Mouse (Mus musculus) urinary bladder, postnatal 36 days (tissue): Measurements from ENCODE around the gene Sae1.
A peak's percentile ranks its signal among the peaks of the same experiment; 100 is the strongest.
"Not testable (repeated sequence)": the region's sequence is repeated elsewhere in the genome, so short reads cannot be mapped to it uniquely, and the experiment has no call there.

Experiments
- DNase-seq, 2 experiments: peaks; one replicate each; pipeline ENCODE4 v3.0.0; 2022; ENCODE audit warnings: low spot score in 2 of 2, mixed read lengths in 1 of 2

The Sae1 gene

GRCm38 (mm10) chr7:16402968-16403948 lies 15.7 kb upstream of the Sae1 start:
- peak in 1 of 2 experiments; percentile 35 for DNase-seq

DNA sequence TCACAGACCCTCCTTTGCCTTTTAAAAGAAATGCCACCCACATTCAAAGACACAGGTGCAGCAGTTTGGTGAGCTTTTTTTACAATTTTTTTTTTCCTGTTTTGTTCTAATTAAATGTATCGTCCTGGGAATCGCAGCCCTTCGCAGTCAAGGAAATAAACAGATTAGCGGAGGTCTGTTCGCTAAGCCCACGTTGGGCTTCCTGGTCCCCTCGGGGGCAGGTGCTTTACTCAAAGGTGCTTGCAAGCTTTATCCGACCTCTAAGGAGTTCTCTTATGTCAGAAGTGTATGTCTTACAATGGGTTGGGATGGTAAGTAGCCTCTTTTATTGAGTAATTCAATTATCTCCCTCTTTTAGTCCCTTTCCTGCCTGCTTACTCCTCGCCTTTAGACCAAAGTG lies 14.8 kb upstream of the Sae1 start:
- DNase-seq, result no peak

DNA sequence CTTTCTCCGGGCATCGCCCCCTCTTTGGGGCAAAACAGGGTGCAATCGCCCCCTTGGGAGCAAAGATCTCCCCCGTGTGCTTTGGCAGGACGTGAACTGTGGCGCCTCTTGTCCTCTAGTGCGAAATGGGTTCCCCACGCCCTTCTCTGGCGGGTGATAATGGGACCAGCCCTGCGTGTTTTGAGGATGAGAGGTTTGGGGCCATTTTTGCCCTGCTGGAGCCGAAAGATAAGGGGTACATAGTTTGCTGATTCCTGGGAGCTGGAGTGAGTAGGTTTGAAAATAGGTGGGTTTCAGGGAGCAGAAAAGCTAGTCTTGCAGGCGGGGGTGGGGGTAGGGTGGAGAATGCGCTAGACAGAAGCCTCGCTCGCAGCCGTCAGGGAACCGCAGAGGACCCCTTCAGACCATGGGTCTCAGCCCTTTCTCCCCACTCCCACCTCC lies 14.4 kb upstream of the Sae1 start:
- peak in 1 of 2 experiments; percentile 55 for DNase-seq

GRCm38 (mm10) chr7:16400689-16401611 lies 13.3 kb upstream of the Sae1 start, which contains the start of gene Zc3h4:
TSS of gene Zc3h4 (plus strand) at chr7:16400910.
- DNase-seq, result peak; percentile 88 to 89

- DNase-seq, result peak; percentile 95 to 97
These were observed 12.4 kb upstream of the Sae1 start for GRCm38 (mm10) chr7:16399820-16400688.

DNA sequence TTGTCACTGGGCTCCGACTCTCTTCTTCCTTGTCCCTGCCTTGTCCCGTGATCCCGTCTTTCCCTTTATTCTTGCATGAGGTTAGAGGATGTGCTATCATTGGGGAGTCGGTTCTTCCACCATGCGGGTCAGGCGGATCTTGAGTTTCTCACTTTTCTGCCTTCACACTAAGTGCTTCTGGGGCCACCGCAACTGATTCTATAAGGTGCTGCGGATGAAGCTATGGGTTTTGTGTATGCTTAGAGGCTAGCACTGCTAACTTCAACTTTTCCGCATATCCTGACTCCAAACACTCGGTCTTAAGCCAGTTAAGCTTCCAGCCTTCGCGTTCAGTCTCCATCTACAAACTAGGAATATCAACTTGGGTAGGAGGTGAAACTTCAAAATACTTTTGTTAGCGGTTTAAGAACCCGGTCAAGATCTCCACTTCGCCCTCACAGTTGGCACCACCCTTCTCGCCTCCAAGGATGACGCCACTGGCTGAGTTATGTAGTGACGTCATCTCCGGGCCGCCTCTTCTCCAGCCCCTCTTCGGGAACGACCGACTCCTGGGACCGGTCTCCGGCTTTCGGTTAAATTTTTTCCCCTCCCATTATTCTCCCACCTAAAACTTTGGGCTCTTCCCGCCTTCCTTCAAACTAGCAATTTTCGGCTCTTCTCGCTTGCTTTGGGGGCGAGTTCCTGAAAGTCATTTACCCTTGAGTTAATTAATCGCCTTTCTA lies 11.7 kb upstream of the Sae1 start:
- DNase-seq, result peak; percentile 88 to 90

GRCm38 (mm10) chr7:16398387-16399050 lies 10.9 kb upstream of the Sae1 start:
- no peak for DNase-seq

DNA sequence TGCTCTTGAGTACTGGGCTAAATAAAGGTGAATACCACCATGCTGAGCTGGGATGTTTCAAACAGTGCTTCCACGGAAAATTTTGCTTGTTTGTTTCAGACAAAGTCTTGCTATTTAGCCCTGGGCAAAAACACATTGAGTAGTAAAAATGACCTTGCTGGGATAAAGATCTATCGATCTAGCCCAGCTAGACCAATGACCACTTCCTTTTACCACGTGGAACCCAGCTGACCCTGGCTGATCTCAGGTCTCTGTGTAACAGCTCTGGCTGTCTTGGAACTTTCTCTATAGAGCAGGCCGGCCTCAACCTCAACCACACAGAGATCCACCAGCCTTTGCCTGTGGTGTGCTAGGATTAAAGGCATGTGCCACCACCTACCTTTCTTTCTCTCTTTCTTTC lies 9.9 kb upstream of the Sae1 start:
- no peak for DNase-seq

DNA sequence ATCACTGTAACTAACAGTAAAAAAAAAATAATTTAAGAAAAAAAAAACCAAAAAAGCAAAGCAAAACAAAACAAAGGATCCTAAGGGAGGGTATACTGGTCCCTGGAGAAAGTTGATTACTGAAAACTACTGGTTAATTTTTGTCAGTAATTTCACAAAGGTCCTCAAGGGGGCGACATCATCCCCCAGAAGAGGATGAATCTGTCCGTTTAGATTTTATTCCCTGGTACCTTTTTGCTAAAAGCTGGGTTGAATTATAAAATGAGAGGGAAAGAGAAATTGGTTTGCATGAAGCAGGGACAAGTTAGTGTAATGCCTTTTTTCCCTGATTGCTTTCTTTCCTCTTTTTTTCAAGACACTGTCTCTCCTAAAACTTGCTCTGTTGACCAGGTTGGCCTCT lies 8.3 kb upstream of the Sae1 start:
- DNase-seq, result no peak

GRCm38 (mm10) chr7:16392923-16393322 lies 5.3 kb upstream of the Sae1 start:
- no peak for DNase-seq

GRCm38 (mm10) chr7:16389942-16390341 lies 2.3 kb upstream of the Sae1 start:
- not testable (repeated sequence) for DNase-seq

- peak in 1 of 2 experiments; percentile 36 for DNase-seq
These were observed 11.1 kb downstream of the Sae1 start for GRCm38 (mm10) chr7:16376505-16376904.

- DNase-seq, result no peak
These were observed 12.6 kb downstream of the Sae1 start for GRCm38 (mm10) chr7:16374989-16375388.

DNA sequence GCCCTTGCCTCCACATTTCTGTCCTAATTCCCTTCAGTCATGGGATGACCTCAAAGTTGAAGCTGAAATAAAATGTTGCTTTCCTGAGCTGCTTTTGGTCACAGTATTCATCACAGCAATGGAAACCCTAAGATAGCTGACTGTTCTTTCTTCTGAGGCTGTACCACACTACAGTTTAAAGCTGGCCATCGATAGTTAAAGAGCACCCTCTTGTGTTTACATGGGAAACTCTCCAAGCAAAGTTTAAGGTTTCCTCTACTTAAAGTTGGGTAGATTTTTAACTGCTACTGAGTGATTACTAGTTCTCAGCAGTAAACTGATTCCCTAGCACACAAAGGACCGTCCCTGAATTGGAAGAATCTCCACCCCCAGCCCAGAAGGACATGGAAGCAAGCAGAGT lies 13.9 kb downstream of the Sae1 start:
- no peak for DNase-seq

DNA sequence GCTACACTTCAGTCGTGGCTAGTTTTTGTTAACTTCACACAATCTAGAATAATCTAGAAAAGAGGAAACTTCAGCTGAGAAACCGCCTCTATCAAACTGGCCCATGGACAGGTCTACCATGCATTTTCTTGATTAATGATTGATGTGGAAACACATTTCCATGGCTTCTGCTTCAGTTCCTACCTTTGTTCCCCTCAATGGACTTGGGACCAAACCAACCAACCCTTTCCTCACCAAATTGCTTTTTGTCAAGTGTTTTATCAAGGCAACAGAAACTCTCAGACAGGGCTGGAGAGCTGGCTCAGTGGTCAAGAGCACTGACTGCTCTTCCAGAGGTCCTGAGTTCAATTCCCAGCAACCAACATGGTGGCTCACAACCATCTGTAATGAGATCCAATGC lies 17.0 kb downstream of the Sae1 start:
- no peak for DNase-seq

DNA sequence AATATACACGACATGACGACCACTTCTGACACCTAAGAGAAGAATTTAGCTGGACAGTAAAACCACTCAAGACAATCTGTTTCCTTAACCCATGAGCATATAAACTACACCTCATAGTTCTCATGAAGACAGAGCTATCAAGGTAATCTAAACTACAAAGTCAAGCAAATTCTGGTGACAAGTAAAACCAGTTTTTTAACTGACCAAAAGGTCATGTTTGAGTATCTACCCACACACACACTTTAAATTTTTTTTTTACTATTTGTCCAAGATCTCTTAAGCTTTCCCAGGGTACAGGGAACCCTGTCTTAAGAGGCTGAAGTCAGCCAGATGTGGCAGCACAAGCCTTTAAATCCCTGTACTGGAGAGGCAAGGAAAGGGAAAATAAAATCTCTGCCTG lies 18.8 kb downstream of the Sae1 start:
- DNase-seq, result no peak

DNA sequence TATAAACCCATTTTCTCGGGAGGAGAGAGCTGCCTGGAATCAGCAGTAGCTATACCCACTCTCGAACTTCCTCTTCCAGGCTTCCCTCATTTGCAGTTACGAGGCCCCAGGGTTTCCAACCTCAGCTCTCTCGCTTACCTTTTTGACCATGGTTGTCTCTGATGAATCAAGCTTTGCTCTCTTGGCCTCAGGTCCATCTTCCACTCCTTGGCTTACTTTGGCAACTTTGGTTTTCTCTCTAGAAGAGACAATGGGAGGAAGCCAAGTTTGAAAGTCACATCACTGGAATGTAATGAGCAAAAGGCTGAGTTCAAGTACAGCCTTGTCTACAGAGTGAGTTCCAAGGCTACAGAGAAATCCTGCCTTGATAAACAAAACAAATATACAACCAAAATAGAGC lies 20.9 kb downstream of the Sae1 start:
- DNase-seq, result no peak

DNA sequence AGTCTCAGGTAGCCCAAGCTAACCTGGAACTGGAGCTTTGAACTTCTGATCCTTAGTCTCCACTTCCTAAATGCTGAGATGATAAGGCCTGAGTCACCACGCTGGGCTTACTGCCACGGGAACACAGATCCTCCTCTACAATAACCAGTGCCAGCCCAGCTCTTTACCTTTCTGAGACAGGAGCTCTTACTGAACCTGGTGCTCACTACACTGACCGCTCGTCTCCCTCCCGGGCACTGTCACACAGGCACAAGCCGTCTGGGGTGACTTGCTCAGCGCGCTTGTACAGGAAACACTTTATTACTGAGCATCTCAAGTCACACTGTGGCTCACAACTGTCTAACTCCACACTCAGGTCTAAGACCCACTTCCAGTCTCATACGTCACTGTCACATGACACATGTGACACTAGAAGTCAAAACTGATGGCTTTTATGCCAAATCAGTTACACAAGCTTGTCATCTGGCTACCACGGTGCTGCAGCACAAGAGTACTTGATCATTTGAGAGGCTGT lies 21.4 kb downstream of the Sae1 start:
- DNase-seq, result peak in 1 of 2 experiments; percentile 40

- no peak for DNase-seq
These were observed 22.6 kb downstream of the Sae1 start for GRCm38 (mm10) chr7:16364901-16365500.
